Mouse (Mus musculus) liver, adult 2 months (tissue): ENCODE data around the gene Cd8a.

ENCODE experiments used
- CTCF ChIP-seq: fragments of 200-500 bp; IDR thresholded peaks from 2 replicates; pipeline ENCODE4 v1.5.1; 2011; ENCODE audit warnings: low read depth, low read length, control low read depth
- POLR2A ChIP-seq: fragments of 200-500 bp; IDR thresholded peaks from 2 replicates; pipeline ENCODE4 v1.6.1; 2011; ENCODE audit warnings: low read length, control low read depth; ENCODE audit not compliant: insufficient read depth; ENCODE audit errors: extremely low read depth

GRCm38 (mm10) chr6:71374311-71374829 is 1.1 kb downstream of the Cd8a start:
- no peak for TF ChIP-seq CTCF
- no peak for TF ChIP-seq POLR2A
